Mouse (Mus musculus) layer of hippocampus, postnatal 14 days (tissue): ENCODE results near the gene Figla. TPM values are rescaled to one million over a fixed set of nuclear protein-coding genes. Genes with fewer than 3 reads are reported as not detected.
"Not testable (repeated sequence)": the region's sequence is repeated elsewhere in the genome, so short reads cannot be mapped to it uniquely, and the experiment has no call there.

Experiments used
- DNase-seq, 2 experiments: peaks; one replicate each; pipeline ENCODE4 v3.0.0; 2021 to 2022; ENCODE audit warnings: low spot score in 2 of 2, mixed read lengths in 1 of 2
- long read RNA-seq, 2 experiments: library from polyadenylated mRNA; stranded (forward); transcript quantifications; one replicate each; pipeline ENCODE4 v2.0.0; 2021
- total RNA-seq, 2 experiments: library from RNA; stranded (reverse); gene quantifications; 2 replicates each; pipeline ENCODE4 v1.2.3; 2021

Gene Figla
- total RNA-seq: not detected
- long read RNA-seq, experiment 1: 0 reads
- long read RNA-seq, experiment 2: 0 reads

GRCm38 (mm10) chr6:86015871-86016270 lies at the start of gene Figla:
Gene Figla, plus strand, starts transcription at chr6:86016171.
- DNase-seq: no peak

- DNase-seq: no peak
Observed at GRCm38 (mm10) chr6:85966686-85967085, 49.3 kb upstream of the Figla start.

GRCm38 (mm10) chr6:85969889-85970288 lies 46.1 kb upstream of the Figla start:
- DNase-seq: no peak

GRCm38 (mm10) chr6:85972699-85973098 lies 43.3 kb upstream of the Figla start:
- DNase-seq: no peak

- DNase-seq: no peak
Observed at GRCm38 (mm10) chr6:85973336-85973735, 42.6 kb upstream of the Figla start.

- DNase-seq: no peak
Observed at GRCm38 (mm10) chr6:85974941-85975617, 40.9 kb upstream of the Figla start.

- DNase-seq: no peak
Observed at GRCm38 (mm10) chr6:85975761-85976160, 40.2 kb upstream of the Figla start.

- DNase-seq: no peak
Observed at GRCm38 (mm10) chr6:85976242-85976641, 39.7 kb upstream of the Figla start.

- not testable (repeated sequence) for DNase-seq
Observed at GRCm38 (mm10) chr6:85978736-85979135, 37.2 kb upstream of the Figla start.

- DNase-seq: no peak
Observed at GRCm38 (mm10) chr6:85984351-85984750, 31.6 kb upstream of the Figla start.

GRCm38 (mm10) chr6:85989570-85989969 lies 26.4 kb upstream of the Figla start:
- DNase-seq: not testable (repeated sequence)

- not testable (repeated sequence) for DNase-seq
Observed at GRCm38 (mm10) chr6:85990774-85991173, 25.2 kb upstream of the Figla start.

- DNase-seq: no peak
Observed at GRCm38 (mm10) chr6:86003405-86003925, 12.5 kb upstream of the Figla start.

- DNase-seq: peak; percentile 60 to 73
Observed at GRCm38 (mm10) chr6:86004271-86005148, 11.5 kb upstream of the Figla start.

GRCm38 (mm10) chr6:86009980-86010379 lies 6.0 kb upstream of the Figla start:
- DNase-seq: peak; percentile 55 to 70

- DNase-seq: not testable (repeated sequence)
Observed at GRCm38 (mm10) chr6:86014812-86015211, 1.2 kb upstream of the Figla start.

- DNase-seq: no peak
Observed at GRCm38 (mm10) chr6:86016793-86017350, 901 bp downstream of the Figla start.

- no peak for DNase-seq
Observed at GRCm38 (mm10) chr6:86019415-86020237, 3.7 kb downstream of the Figla start.

GRCm38 (mm10) chr6:86020948-86021347 lies 5.0 kb downstream of the Figla start:
- DNase-seq: no peak

- no peak for DNase-seq
Observed at GRCm38 (mm10) chr6:86026632-86027292, 10.8 kb downstream of the Figla start.
